Mouse (Mus musculus) stomach, postnatal 0 days (tissue): ENCODE data around the gene Teddm1b. TPM values are rescaled to one million over a fixed set of nuclear protein-coding genes. Genes with fewer than 3 reads are reported as not detected.
A peak's percentile ranks its signal among the peaks of the same experiment; 100 is the strongest.

ENCODE experiments used
- ATAC-seq: fragments of 200-750 bp; cut with Nextera tagmentation; 2 replicates; pipeline ENCODE4 v1.8.0; 2017; ENCODE audit not compliant: low FRiP score, low TSS enrichment
- DNase-seq: peaks from one replicate; pipeline ENCODE4 v3.0.0-alpha.2; 2016; ENCODE audit warnings: low spot score
- H3K27ac ChIP-seq: fragments of 300-500 bp; sonication (generic); replicated peaks from 2 replicates; pipeline ENCODE4 v1.5.1; 2014; ENCODE audit warnings: mild to moderate bottlenecking, control low read depth
- H3K27me3 ChIP-seq: fragments of 300-500 bp; sonication (generic); 2 replicates; pipeline ENCODE4 v1.6.1; 2014; ENCODE audit warnings: low read length; ENCODE audit not compliant: control insufficient read depth, insufficient read depth
- H3K36me3 ChIP-seq: fragments of 300-500 bp; sonication (generic); 2 replicates; pipeline ENCODE4 v1.6.1; 2014; ENCODE audit warnings: low read length, mixed read lengths; ENCODE audit not compliant: control insufficient read depth, insufficient read depth
- H3K4me1 ChIP-seq: fragments of 300-500 bp; sonication (generic); replicated peaks from 2 replicates; pipeline ENCODE4 v1.6.1; 2014; ENCODE audit warnings: antibody characterized with exemption; ENCODE audit not compliant: control insufficient read depth, insufficient read depth
- H3K4me2 ChIP-seq: fragments of 300-500 bp; sonication (generic); replicated peaks from 2 replicates; pipeline ENCODE4 v1.6.1; 2014; ENCODE audit warnings: low read depth, mild to moderate bottlenecking, control low read depth, moderate library complexity
- H3K4me3 ChIP-seq: fragments of 300-500 bp; sonication (generic); 2 replicates; pipeline ENCODE4 v1.5.1; 2014; ENCODE audit warnings: low read depth, low read length, control low read depth
- H3K9ac ChIP-seq: fragments of 300-500 bp; sonication (generic); 2 replicates; pipeline ENCODE4 v1.6.1; 2014; ENCODE audit warnings: mild to moderate bottlenecking, low read length, control low read depth, mixed read lengths
- H3K9me3 ChIP-seq: fragments of 300-500 bp; sonication (generic); 2 replicates; pipeline ENCODE4 v1.6.1; 2016; ENCODE audit warnings: low read length; ENCODE audit not compliant: control insufficient read depth
- CTCF ChIP-seq: IDR thresholded peaks from 2 replicates; pipeline ENCODE4 v1.5.1; 2016; ENCODE audit warnings: antibody characterized with exemption, low read depth, mild to moderate bottlenecking, moderate library complexity
- EP300 ChIP-seq: optimal IDR thresholded peaks from 2 replicates; pipeline ENCODE3; 2016; ENCODE audit warnings: antibody characterized with exemption
- WGBS: fragments of 180-500 bp; shearing (Covaris S2); extraction: QIAGEN DNeasy Blood & Tissue Kit; methylation state at CpG from one replicate; pipeline ENCODE4 v1.1.7; 2014; 5-methylcytosine and 5-hydroxymethylcytosine counted together
- polyA plus RNA-seq: library from polyadenylated mRNA; unstranded; fragments of >200 nt; fragmentation: Nextera tagmentation; extraction: Ambion mirVana; gene quantifications from 2 replicates; pipeline ENCODE4 v1.2.1, GENCODE M21; 2015

Gene Teddm1b
- polyA plus RNA-seq, 1 experiment from 2014 or later = 0.11 TPM

DNA sequence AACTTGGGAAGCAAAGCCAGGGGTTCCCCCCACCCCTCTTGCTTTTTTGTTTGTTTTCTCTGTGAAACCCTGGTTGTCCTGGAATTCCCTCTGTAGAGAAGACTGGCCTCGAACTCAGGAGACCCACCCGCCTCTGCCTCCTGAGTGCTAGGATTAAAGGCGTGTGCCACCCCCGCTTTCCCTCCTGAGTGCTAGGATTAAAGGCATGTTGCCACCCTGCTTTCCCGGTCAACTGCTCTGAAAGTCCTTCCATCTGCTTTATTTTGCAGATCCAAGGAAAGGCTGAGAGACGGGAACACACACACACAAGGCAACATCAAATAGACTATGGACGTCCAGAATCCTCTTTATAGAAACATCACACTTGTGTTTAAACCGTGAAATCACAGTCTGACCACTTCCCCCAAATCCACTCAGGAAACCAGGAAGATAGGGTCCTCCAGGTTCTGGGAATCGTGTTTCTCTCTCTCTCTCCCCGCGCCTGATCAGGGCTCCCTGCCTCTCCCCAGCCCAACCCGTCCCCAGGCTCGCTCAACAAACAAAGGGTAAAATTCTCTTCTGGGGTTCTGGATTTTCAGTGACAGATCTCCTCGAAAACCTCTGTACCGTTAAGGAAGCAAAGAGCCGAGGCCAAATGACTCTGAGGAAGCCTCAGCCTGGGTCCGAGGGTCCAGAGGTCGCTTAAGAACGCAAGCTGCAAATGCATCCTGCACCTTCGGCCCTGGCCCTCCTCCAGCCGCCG is 25.0 kb downstream of the Teddm1b start:
- H3K36me3 ChIP-seq = peaks cover 11% of the 10 kb centered on the region; the same call in 1 of the 2 replicates
- peak; percentile 12; the same call in 1 of the 2 replicates for ATAC-seq
- no peak for DNase-seq

DNA sequence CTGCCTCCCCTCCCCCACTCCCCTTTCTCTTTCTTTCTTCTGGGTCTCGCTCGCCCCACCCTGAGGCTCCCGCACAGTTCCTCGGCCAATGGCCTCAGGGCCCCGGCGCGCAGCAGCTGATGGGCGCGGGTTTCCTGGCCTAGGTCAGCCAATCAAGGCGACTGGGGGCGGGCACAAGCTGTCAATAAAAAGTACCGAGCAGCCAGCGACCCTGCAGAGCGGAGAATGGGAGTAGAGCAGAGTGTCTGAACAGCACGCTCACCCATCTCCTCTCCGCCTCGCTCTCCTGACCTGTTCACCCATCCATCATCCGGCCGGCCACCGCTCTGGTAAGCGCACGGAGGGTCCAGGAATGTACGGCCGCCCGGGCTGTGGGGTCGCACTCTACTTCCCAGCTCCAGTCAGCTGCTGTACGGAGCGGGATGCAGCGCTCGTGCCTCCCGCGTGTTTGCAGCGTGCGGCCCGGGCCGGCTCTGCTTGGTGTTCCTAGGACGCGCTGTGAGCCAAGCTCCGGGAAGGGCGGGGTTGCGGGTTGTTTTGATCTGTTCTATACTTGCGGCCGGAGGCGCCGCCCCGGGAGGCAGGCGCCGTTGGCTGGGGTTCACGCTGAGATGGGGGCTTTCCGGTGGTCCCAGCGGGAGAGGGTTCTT is 25.7 kb downstream of the Teddm1b start, which contains the start of the genes Glul and Teddm2:
TSS of gene Glul (plus strand) at position 214 of the 650 bp plus-strand sequence.
TSS of gene Teddm2 (minus strand) at position 498 of the 650 bp plus-strand sequence.
- 0% methylated on average over 51 of the region's 51 CpGs for WGBS
- peak; percentile 96 for ATAC-seq
- H3K27me3 ChIP-seq = no peaks in the 10 kb centered on the region

More for the DNA sequence above, 25.0 kb downstream of the Teddm1b start:
- Histone ChIP-seq H3K27ac (peak overlapping the region; percentile 97), H3K4me2 (peak overlapping the region; percentile 72), H3K9ac (peak overlapping the region; percentile 53), H3K4me3 (peak overlapping the region; percentile 98), H3K27me3 (no peaks in the 10 kb centered on the region), H3K4me1 (peaks cover 3% of the 10 kb centered on the region), H3K9me3 (no peaks in the 10 kb centered on the region)
- TF ChIP-seq EP300 (no peak), CTCF (no peak)
- WGBS = 15% methylated on average over 22 of the region's 22 CpGs

DNA sequence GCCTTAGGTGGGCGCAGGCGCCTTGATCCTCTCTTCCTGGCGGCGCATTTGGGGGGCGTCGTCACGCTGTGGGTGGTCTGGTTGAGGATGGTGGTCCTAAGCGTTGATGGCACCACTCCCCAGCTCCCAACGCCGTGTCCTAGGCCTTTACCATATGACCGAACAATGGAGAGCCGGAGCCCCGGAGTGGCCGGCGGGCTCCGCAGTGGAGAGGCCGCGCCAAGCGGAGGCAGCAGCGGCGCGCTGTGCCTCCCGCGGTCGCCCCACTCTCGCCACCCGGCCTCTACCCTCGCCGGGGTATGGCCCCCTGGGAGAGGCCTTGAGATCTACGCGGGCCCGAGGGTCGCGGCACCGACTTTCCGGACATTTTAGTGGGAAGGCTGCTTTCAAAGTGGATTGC is 26.2 kb downstream of the Teddm1b start:
- H3K4me1 ChIP-seq = peaks cover 3% of the 10 kb centered on the region
- H3K4me2 ChIP-seq = peak overlapping the region; percentile 72
- peak overlapping the region; percentile 98 for H3K4me3 ChIP-seq
- DNase-seq (no peak), ATAC-seq (peak; percentile 10)
- no peaks in the 10 kb centered on the region for H3K27me3 ChIP-seq
- peaks cover 20% of the 10 kb centered on the region; the same call in 1 of the 2 replicates for H3K36me3 ChIP-seq
- WGBS = under 1% methylated on average over 36 of the region's 36 CpGs
- H3K9ac ChIP-seq = peak overlapping the region; percentile 98
- H3K9me3 ChIP-seq = no peaks in the 10 kb centered on the region
- TF ChIP-seq CTCF (no peak), EP300 (no peak)
- peak overlapping the region; percentile 97 for H3K27ac ChIP-seq

More for the DNA sequence above, 25.7 kb downstream of the Teddm1b start, which contains the start of the genes Glul and Teddm2:
- Histone ChIP-seq H3K27ac (peak within 1 kb of the TSS; percentile 97), H3K36me3 (peaks cover 15% of the 10 kb centered on the region; the same call in 1 of the 2 replicates), H3K4me2 (peak within 1 kb of the TSS; percentile 72), H3K4me3 (peak within 1 kb of the TSS; percentile 98), H3K9me3 (no peaks in the 10 kb centered on the region), H3K4me1 (peaks cover 3% of the 10 kb centered on the region), H3K9ac (peak within 1 kb of the TSS; percentile 98)
- TF ChIP-seq CTCF (0 out of 2 replicates have a peak, but pooled peaks have one; percentile 1), EP300 (peak; percentile 53)
- DNase-seq = peak; percentile 98

DNA sequence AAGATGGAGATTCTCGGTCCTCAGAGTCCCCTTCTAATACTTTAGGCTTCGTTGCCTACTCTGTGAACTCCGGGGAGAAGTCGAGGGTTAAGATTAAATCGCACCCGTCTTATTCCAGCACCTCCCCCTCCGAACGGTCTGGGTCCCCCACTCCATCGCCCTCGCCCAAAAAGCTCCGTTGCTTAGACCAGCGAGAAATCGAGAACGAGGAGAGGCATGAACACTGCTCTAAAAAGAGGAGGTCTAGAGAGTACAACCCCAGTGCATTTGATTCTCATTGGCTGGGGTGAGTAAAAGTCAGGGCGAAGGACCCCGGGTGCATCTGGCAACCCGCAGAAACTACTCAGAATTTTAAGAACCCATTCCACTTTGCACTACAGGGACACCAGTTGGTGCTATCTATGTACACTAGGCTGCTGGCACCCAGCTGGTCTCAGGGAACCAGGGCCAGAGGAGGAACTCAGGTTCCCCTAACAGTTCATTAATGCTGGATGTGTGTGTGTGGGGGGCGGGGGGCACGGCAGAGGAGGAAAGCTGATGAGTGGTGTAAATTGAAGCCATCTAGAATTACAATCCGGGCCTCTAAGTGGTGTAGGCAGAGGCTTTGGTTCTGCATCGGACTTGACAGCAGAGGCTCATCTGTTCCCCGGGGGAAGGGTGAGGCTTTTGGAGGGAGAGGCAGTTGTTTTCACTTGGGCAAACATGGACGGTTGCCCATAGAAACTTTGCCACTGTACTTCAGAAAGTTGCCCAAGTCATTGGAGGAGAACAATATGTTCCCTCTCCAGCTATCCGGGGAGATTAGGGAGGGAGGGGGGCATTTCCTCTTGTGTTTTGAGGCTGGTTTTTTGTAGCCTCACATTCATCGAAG is 26.9 kb downstream of the Teddm1b start:
- DNase-seq (peak; percentile 52), ATAC-seq (no peak)
- Histone ChIP-seq H3K4me2 (peak overlapping the region; percentile 72), H3K9ac (peak overlapping the region; percentile 98), H3K4me1 (peaks cover 3% of the 10 kb centered on the region), H3K27ac (peak overlapping the region; percentile 97), H3K36me3 (peaks cover 24% of the 10 kb centered on the region; the same call in 1 of the 2 replicates), H3K4me3 (peak overlapping the region; percentile 98), H3K9me3 (no peaks in the 10 kb centered on the region), H3K27me3 (no peaks in the 10 kb centered on the region)
- WGBS = 1% methylated on average over 25 of the region's 25 CpGs
- TF ChIP-seq EP300 (no peak), CTCF (no peak)

DNA sequence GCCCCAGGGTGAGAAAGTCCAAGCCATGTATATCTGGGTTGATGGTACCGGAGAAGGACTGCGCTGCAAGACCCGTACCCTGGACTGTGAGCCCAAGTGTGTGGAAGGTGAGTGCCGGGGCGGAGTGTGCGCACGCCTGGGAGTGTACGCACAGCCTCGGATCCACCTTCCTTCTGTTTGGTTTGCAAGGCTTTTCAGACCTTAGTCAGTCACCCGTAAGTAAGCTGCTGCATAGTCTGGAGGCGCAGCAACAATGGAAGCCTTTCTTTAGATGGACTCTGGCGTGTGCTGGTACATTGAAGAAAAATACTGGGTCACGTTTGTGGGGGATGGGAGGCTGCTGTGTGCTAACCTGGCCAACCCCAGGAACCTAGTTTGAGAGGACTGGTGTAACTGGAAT is 28.9 kb downstream of the Teddm1b start:
- Histone ChIP-seq H3K4me2 (peak overlapping the region; percentile 72), H3K4me1 (peaks cover 3% of the 10 kb centered on the region), H3K36me3 (peaks cover 40% of the 10 kb centered on the region), H3K9me3 (no peaks in the 10 kb centered on the region), H3K4me3 (peak overlapping the region; percentile 25), H3K9ac (no peak overlapping the region), H3K27me3 (no peaks in the 10 kb centered on the region), H3K27ac (no peak overlapping the region)
- WGBS = 59% methylated on average over 13 of the region's 13 CpGs
- DNase-seq (peak; percentile 67), ATAC-seq (peak; percentile 6; the same call in 1 of the 2 replicates)
- TF ChIP-seq CTCF (no peak), EP300 (no peak)
